Mouse (Mus musculus) ovary, postnatal 36 days (tissue): ENCODE measurements around the gene Hs3st3b1.
A peak's percentile ranks its signal among the peaks of the same experiment; 100 is the strongest.

Experiments used
- DNase-seq: peaks from one replicate; pipeline ENCODE4 v3.0.0; 2022; ENCODE audit warnings: low spot score, mixed read lengths

The Hs3st3b1 gene

DNA sequence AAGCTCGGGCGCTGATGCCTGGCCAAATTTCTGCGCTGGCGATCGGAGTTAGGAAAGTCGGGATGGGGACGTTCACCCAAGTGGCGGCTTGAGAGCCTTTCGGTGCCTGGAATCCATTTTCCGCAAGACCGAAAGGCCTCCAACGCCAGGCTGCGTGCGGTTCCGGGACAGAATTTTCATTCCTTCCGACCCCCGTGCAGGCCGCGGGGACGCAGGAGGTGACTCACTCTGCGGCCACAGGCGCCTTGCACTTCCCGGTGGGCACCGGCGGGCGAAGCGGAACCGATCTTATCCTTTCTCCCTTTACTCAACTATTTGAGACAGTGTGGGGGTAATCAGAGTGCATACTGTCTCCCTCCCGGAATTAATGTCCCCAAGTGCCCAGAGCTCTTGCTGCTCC, 1.3 kb upstream of the Hs3st3b1 start:
- no peak for DNase-seq

GRCm38 (mm10) chr11:63921044-63921951, 792 bp downstream of the Hs3st3b1 start:
- peak; percentile 33 for DNase-seq

- DNase-seq = peak; percentile 79
Observed at GRCm38 (mm10) chr11:63920531-63920930, 1.6 kb downstream of the Hs3st3b1 start.

- no peak for DNase-seq
Observed at GRCm38 (mm10) chr11:63919211-63920098, 2.6 kb downstream of the Hs3st3b1 start.

DNA sequence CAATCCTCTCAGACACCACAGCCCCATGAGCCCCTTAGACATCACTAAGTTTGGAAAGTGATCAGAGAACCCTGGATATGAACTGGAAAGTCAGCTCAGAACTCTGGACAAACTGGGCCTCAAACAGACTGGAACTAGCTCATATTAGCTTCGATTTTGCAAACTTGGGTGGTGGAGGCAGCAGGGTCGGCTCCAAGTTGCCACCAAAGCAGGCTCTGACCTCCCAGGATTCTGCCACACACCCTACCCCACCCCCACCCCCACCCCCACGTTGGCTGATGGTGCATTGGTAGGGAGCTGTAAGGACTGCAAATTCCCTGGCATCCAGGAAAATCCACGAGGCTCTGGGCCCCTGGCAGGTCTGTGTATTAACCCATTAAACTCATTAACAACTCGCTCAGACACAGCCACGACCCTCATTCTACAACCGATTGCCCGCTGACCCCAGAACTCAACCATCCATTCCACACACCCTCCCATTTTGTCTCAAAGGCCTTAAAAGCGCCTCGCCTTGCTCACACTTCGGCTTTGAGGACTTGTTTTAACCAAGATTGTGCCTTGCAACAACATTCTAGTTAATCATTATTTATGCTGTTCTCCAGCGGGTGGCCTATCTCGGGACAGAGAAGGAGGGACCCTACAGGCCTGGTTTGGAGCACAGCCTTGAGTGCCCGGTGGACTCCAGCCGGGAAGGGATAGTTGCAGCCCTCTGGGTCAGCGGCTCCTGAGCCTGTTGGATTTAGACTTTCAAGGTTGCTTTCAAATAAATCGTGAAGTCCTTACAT, 3.6 kb downstream of the Hs3st3b1 start:
- DNase-seq = no peak

DNA sequence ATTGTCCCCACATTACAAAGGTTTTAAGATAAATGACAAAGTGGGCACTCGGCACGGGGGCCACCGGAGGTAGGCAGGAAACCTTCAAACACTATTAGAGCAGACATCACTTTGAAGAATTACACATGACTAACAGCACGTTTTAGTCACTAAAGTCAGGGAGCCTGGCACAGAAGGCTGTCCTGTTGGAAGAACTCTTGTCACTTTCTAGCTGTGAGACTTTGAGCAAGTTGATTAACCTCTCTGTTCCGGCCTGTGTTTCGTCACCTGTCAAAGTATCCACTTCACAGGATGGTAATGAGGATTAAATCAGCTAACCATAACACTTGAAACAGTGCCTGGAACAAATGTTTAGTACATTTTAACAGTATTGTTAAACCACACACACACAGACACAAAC, 4.5 kb downstream of the Hs3st3b1 start:
- no peak for DNase-seq

- peak; percentile 81 for DNase-seq
Observed at GRCm38 (mm10) chr11:63914388-63914787, 7.7 kb downstream of the Hs3st3b1 start.

GRCm38 (mm10) chr11:63913936-63914335, 8.2 kb downstream of the Hs3st3b1 start:
- no peak for DNase-seq

- no peak for DNase-seq
Observed at GRCm38 (mm10) chr11:63911001-63911400, 11.1 kb downstream of the Hs3st3b1 start.

DNA sequence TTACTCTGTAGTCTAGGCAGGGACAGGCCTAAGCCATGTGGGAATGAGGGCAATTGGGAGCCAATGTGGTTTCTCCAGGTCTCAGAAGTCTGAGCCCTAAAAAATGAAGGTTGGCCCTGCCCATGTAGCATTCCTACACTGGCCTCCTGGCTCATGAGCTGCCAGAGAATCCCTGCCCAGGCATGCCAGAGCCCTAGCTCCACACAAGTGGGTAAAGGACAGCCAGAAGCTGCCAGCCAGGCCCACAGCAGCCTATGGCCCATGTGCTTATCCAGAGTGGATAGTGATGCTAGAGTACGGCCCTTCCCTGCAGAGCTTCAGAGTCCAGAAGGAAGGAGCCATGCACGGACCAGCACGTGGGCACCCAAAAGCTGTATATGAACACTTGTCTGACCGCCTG, 12.1 kb downstream of the Hs3st3b1 start:
- DNase-seq = no peak

GRCm38 (mm10) chr11:63908500-63908899, 13.6 kb downstream of the Hs3st3b1 start:
- no peak for DNase-seq

GRCm38 (mm10) chr11:63906552-63907353, 15.3 kb downstream of the Hs3st3b1 start:
- DNase-seq = no peak

GRCm38 (mm10) chr11:63904787-63905186, 17.3 kb downstream of the Hs3st3b1 start:
- no peak for DNase-seq

GRCm38 (mm10) chr11:63898509-63899168, 23.5 kb downstream of the Hs3st3b1 start:
- DNase-seq = no peak

DNA sequence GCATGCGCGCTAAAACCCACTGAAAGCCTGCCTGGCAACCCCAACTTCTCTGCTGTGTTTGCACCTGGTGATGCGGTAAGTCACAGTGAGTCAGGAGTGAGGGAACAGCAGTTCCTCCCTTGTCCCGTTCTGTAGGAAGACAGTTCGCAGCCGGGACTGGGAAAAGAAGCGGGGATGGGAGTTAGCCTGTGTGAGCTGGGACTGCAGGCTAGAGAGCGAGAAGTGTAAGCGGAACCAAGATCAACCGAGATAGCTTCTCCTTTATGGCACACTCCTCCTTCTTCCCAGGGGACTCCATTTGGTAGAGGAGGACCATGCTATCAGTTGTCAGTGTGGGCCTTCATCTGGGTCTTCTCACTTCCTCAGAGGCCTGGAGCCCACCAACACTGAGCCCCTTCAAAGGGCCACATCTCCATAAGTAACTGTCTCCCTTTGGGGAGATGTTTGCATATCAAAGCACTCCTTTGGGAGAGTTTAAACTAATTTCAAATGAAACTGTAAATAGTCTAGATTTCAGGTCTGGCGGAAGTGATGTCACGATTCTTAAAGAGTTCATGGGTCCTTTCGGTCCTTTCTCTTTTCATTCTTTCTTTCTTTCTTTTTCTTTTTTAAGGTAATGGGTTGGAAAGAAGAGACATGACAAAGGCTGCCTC, 24.1 kb downstream of the Hs3st3b1 start:
- no peak for DNase-seq

- no peak for DNase-seq
Observed at GRCm38 (mm10) chr11:63897011-63897410, 25.1 kb downstream of the Hs3st3b1 start.

GRCm38 (mm10) chr11:63894188-63894587, 27.9 kb downstream of the Hs3st3b1 start:
- DNase-seq = peak; percentile 43

- DNase-seq = no peak
Observed at GRCm38 (mm10) chr11:63893557-63893956, 28.5 kb downstream of the Hs3st3b1 start.

GRCm38 (mm10) chr11:63891479-63892020, 30.5 kb downstream of the Hs3st3b1 start:
- no peak for DNase-seq

GRCm38 (mm10) chr11:63883385-63883784, 38.7 kb downstream of the Hs3st3b1 start:
- no peak for DNase-seq
